Mouse (Mus musculus) E14TG2a.4 (cell line): ENCODE measurements around the gene Atl1.

Experiments
- H3K27me3 ChIP-seq: 2 replicates; pipeline ENCODE4 v1.6.1; 2014; ENCODE audit warnings: low read length, control low read depth; ENCODE audit not compliant: insufficient read depth
- H3K36me3 ChIP-seq: 2 replicates; pipeline ENCODE4 v1.6.1; 2014; ENCODE audit warnings: low read length, control low read depth; ENCODE audit not compliant: insufficient read depth
- H3K4me1 ChIP-seq: replicated peaks from 2 replicates; pipeline ENCODE4 v1.6.1; 2014; ENCODE audit warnings: low read depth, low read length, control low read depth
- H3K4me3 ChIP-seq: replicated peaks from 2 replicates; pipeline ENCODE4 v1.5.1; 2014; ENCODE audit warnings: mild to moderate bottlenecking, low read length
- H3K9me3 ChIP-seq: 2 replicates; pipeline ENCODE4 v1.6.1; 2014; ENCODE audit warnings: low read length, control low read depth
- CTCF ChIP-seq: conservative IDR thresholded peaks from 2 replicates; pipeline ENCODE4 v1.5.1; 2014; ENCODE audit warnings: low read length
- NANOG ChIP-seq: IDR thresholded peaks from 2 replicates; pipeline ENCODE4 v1.6.1; 2014; ENCODE audit warnings: borderline replicate concordance, low read length, mixed read lengths
- POU5F1 ChIP-seq: IDR thresholded peaks from 2 replicates; pipeline ENCODE4 v1.6.1; 2014; ENCODE audit warnings: low read length, borderline replicate concordance

Gene Atl1

GRCm38 (mm10) chr12:69941655-69942329 is 49.4 kb downstream of the Atl1 start:
- peaks cover 18% of the 10 kb centered on the region for H3K4me1 ChIP-seq
- no peaks in the 10 kb centered on the region for H3K9me3 ChIP-seq
- no peak overlapping the region for H3K4me3 ChIP-seq
- TF ChIP-seq CTCF (no peak), NANOG (no peak), POU5F1 (no peak)
- no peaks in the 10 kb centered on the region for H3K36me3 ChIP-seq
- no peaks in the 10 kb centered on the region for H3K27me3 ChIP-seq

- Histone ChIP-seq H3K27me3 (no peaks in the 10 kb centered on the region), H3K9me3 (no peaks in the 10 kb centered on the region), H3K4me3 (no peak overlapping the region), H3K36me3 (no peaks in the 10 kb centered on the region), H3K4me1 (no peaks in the 10 kb centered on the region)
- no peak for TF ChIP-seq POU5F1
- TF ChIP-seq CTCF, result no peak
- TF ChIP-seq NANOG, result no peak
Measured at GRCm38 (mm10) chr12:69945861-69946260, 53.4 kb downstream of the Atl1 start.

GRCm38 (mm10) chr12:69947502-69947901 is 55.1 kb downstream of the Atl1 start:
- Histone ChIP-seq H3K9me3 (no peaks in the 10 kb centered on the region), H3K27me3 (no peaks in the 10 kb centered on the region), H3K4me1 (no peaks in the 10 kb centered on the region), H3K36me3 (no peaks in the 10 kb centered on the region), H3K4me3 (no peak overlapping the region)
- TF ChIP-seq CTCF (no peak), NANOG (no peak), POU5F1 (no peak)

GRCm38 (mm10) chr12:69957378-69957777 is 65.0 kb downstream of the Atl1 start:
- no peak overlapping the region for H3K4me3 ChIP-seq
- no peaks in the 10 kb centered on the region for H3K27me3 ChIP-seq
- no peak for TF ChIP-seq POU5F1
- TF ChIP-seq CTCF, result no peak
- no peak for TF ChIP-seq NANOG
- peaks cover 7% of the 10 kb centered on the region for H3K36me3 ChIP-seq
- no peaks in the 10 kb centered on the region for H3K4me1 ChIP-seq
- no peaks in the 10 kb centered on the region for H3K9me3 ChIP-seq

- Histone ChIP-seq H3K4me3 (no peak overlapping the region), H3K36me3 (peaks cover 38% of the 10 kb centered on the region), H3K27me3 (no peaks in the 10 kb centered on the region), H3K9me3 (no peaks in the 10 kb centered on the region), H3K4me1 (peaks cover 7% of the 10 kb centered on the region; the same call in 1 of the 2 replicates)
- TF ChIP-seq POU5F1 (no peak), CTCF (peak; percentile 47)
Measured at GRCm38 (mm10) chr12:69962468-69962867, 70.1 kb downstream of the Atl1 start.

- no peak overlapping the region for H3K4me3 ChIP-seq
- TF ChIP-seq NANOG (no peak), CTCF (no peak), POU5F1 (no peak)
- peaks cover 44% of the 10 kb centered on the region for H3K36me3 ChIP-seq
- no peaks in the 10 kb centered on the region for H3K27me3 ChIP-seq
- no peaks in the 10 kb centered on the region for H3K9me3 ChIP-seq
- H3K4me1 ChIP-seq, result peaks cover 7% of the 10 kb centered on the region; the same call in 1 of the 2 replicates
Measured at GRCm38 (mm10) chr12:69963141-69963540, 70.7 kb downstream of the Atl1 start.

GRCm38 (mm10) chr12:69965644-69966043 is 73.2 kb downstream of the Atl1 start:
- Histone ChIP-seq H3K9me3 (no peaks in the 10 kb centered on the region), H3K36me3 (peaks cover 61% of the 10 kb centered on the region), H3K27me3 (no peaks in the 10 kb centered on the region), H3K4me1 (peaks cover 7% of the 10 kb centered on the region; the same call in 1 of the 2 replicates), H3K4me3 (no peak overlapping the region)
- no peak for TF ChIP-seq POU5F1
- no peak for TF ChIP-seq CTCF
- no peak for TF ChIP-seq NANOG

- H3K4me3 ChIP-seq, result no peak overlapping the region
- H3K9me3 ChIP-seq, result no peaks in the 10 kb centered on the region
- TF ChIP-seq NANOG (no peak), POU5F1 (no peak), CTCF (no peak)
Measured at GRCm38 (mm10) chr12:69966071-69966470, 73.7 kb downstream of the Atl1 start.

GRCm38 (mm10) chr12:69967112-69967511 is 74.7 kb downstream of the Atl1 start:
- H3K36me3 ChIP-seq, result peaks cover 73% of the 10 kb centered on the region
- peaks cover 7% of the 10 kb centered on the region; the same call in 1 of the 2 replicates for H3K4me1 ChIP-seq
- no peaks in the 10 kb centered on the region for H3K27me3 ChIP-seq
- no peak overlapping the region for H3K4me3 ChIP-seq
- H3K9me3 ChIP-seq, result no peaks in the 10 kb centered on the region
- TF ChIP-seq CTCF, result no peak
- TF ChIP-seq NANOG, result no peak

More at GRCm38 (mm10) chr12:69966071-69966470, 73.7 kb downstream of the Atl1 start:
- H3K27me3 ChIP-seq, result no peaks in the 10 kb centered on the region
- H3K36me3 ChIP-seq, result peaks cover 65% of the 10 kb centered on the region
- peaks cover 7% of the 10 kb centered on the region; the same call in 1 of the 2 replicates for H3K4me1 ChIP-seq
